Mouse (Mus musculus): ENCODE results near the gene Wfdc6a. TPM values are rescaled to one million over a fixed set of nuclear protein-coding genes. Genes with fewer than 3 reads are reported as not detected.
"Not testable (repeated sequence)": the region's sequence is repeated elsewhere in the genome, so short reads cannot be mapped to it uniquely, and the experiment has no call there.

Wfdc6a gene
- polyA plus RNA-seq (2016; fragmentation: Nextera tagmentation; extraction: Ambion mirVana), result not detected in 2 replicates

- not testable (repeated sequence) for H3K27ac ChIP-seq; H3K4me3 ChIP-seq (replicated peaks); H3K36me3 ChIP-seq (replicated peaks); H3K9me3 ChIP-seq; H3K4me2 ChIP-seq; H3K9ac ChIP-seq; H3K4me1 ChIP-seq; ATAC-seq (ENCODE audit: low FRiP score); H3K27me3 ChIP-seq
- WGBS, result 71% methylated on average over 13 of the region's 13 CpGs
These were observed at the start of gene Wfdc6a for GRCm38 (mm10) chr2:164585025-164585725. Wfdc6a (minus strand) TSS chr2:164585447.

- no peak overlapping the region for H3K4me2 ChIP-seq
- no peak overlapping the region for H3K9ac ChIP-seq
- no peak for ATAC-seq (ENCODE audit: low FRiP score)
- no peaks in the 10 kb centered on the region for H3K27me3 ChIP-seq
- no peak overlapping the region for H3K27ac ChIP-seq
- H3K36me3 ChIP-seq (replicated peaks), result no peaks in the 10 kb centered on the region
- no peaks in the 10 kb centered on the region for H3K9me3 ChIP-seq
- no peak overlapping the region for H3K4me3 ChIP-seq (replicated peaks)
- 82% methylated on average over 4 of the region's 4 CpGs for WGBS
- no peaks in the 10 kb centered on the region for H3K4me1 ChIP-seq
These were observed 36.5 kb upstream of the Wfdc6a start for GRCm38 (mm10) chr2:164621775-164622174.

- H3K27ac ChIP-seq, result no peak overlapping the region
- H3K4me3 ChIP-seq (replicated peaks), result no peak overlapping the region
- no peaks in the 10 kb centered on the region for H3K36me3 ChIP-seq (replicated peaks)
- no peak for ATAC-seq (ENCODE audit: low FRiP score)
- no peaks in the 10 kb centered on the region for H3K9me3 ChIP-seq
- 82% methylated on average over 5 of the region's 5 CpGs for WGBS
- no peak overlapping the region for H3K4me2 ChIP-seq
- H3K27me3 ChIP-seq, result no peaks in the 10 kb centered on the region
- no peak overlapping the region for H3K9ac ChIP-seq
- no peaks in the 10 kb centered on the region for H3K4me1 ChIP-seq
These were observed 33.8 kb upstream of the Wfdc6a start for GRCm38 (mm10) chr2:164619050-164619449.

- no peak overlapping the region for H3K4me3 ChIP-seq (replicated peaks)
- no peak overlapping the region for H3K9ac ChIP-seq
- H3K4me2 ChIP-seq, result no peak overlapping the region
- no peaks in the 10 kb centered on the region for H3K27me3 ChIP-seq
- H3K27ac ChIP-seq, result no peak overlapping the region
- no peak for ATAC-seq (ENCODE audit: low FRiP score)
- no peaks in the 10 kb centered on the region for H3K9me3 ChIP-seq
- H3K36me3 ChIP-seq (replicated peaks), result no peaks in the 10 kb centered on the region
- H3K4me1 ChIP-seq, result no peaks in the 10 kb centered on the region
- WGBS, result 92% methylated on average over 3 of the region's 3 CpGs
These were observed 30.1 kb upstream of the Wfdc6a start for GRCm38 (mm10) chr2:164615386-164615785.

- H3K27me3 ChIP-seq; ATAC-seq (ENCODE audit: low FRiP score); H3K36me3 ChIP-seq (replicated peaks); H3K4me3 ChIP-seq (replicated peaks); H3K27ac ChIP-seq; H3K9ac ChIP-seq; H3K4me1 ChIP-seq; H3K9me3 ChIP-seq; H3K4me2 ChIP-seq: not testable (repeated sequence)
- 63% methylated on average over 8 of the region's 8 CpGs for WGBS
These were observed 28.2 kb upstream of the Wfdc6a start, which contains the start of the genes Wfdc6b and Wfdc8 for GRCm38 (mm10) chr2:164613471-164613870. Wfdc6b (plus strand) TSS chr2:164613522. Wfdc8 (minus strand) TSS chr2:164613626.

- Histone ChIP-seq H3K36me3 (replicated peaks) (no peaks in the 10 kb centered on the region), H3K4me1 (no peaks in the 10 kb centered on the region), H3K27me3 (no peaks in the 10 kb centered on the region), H3K4me2 (no peak overlapping the region), H3K4me3 (replicated peaks) (no peak overlapping the region), H3K27ac (no peak overlapping the region), H3K9ac (no peak overlapping the region), H3K9me3 (no peaks in the 10 kb centered on the region)
- no peak for ATAC-seq (ENCODE audit: low FRiP score)
- 82% methylated on average over 6 of the region's 6 CpGs for WGBS
These were observed 23.5 kb upstream of the Wfdc6a start for GRCm38 (mm10) chr2:164608781-164609180.

GRCm38 (mm10) chr2:164604411-164604810 lies 19.2 kb upstream of the Wfdc6a start:
- 91% methylated on average over 8 of the region's 8 CpGs for WGBS
- ATAC-seq (ENCODE audit: low FRiP score), result no peak
- H3K4me1 ChIP-seq, result no peaks in the 10 kb centered on the region

GRCm38 (mm10) chr2:164603482-164603881 lies 18.2 kb upstream of the Wfdc6a start:
- H3K27me3 ChIP-seq, result no peaks in the 10 kb centered on the region
- no peak overlapping the region for H3K27ac ChIP-seq
- no peak for ATAC-seq (ENCODE audit: low FRiP score)
- H3K4me3 ChIP-seq (replicated peaks), result no peak overlapping the region
- no peaks in the 10 kb centered on the region for H3K4me1 ChIP-seq
- peaks cover 7% of the 10 kb centered on the region; the same call in 1 of the 2 replicates for H3K9me3 ChIP-seq
- no peaks in the 10 kb centered on the region for H3K36me3 ChIP-seq (replicated peaks)
- H3K9ac ChIP-seq, result no peak overlapping the region
- H3K4me2 ChIP-seq, result no peak overlapping the region
- 92% methylated on average over 3 of the region's 3 CpGs for WGBS

More at GRCm38 (mm10) chr2:164604411-164604810, 19.2 kb upstream of the Wfdc6a start:
- Histone ChIP-seq H3K9me3 (peaks cover 7% of the 10 kb centered on the region; the same call in 1 of the 2 replicates), H3K4me3 (replicated peaks) (no peak overlapping the region), H3K27ac (no peak overlapping the region), H3K9ac (no peak overlapping the region), H3K4me2 (no peak overlapping the region), H3K27me3 (no peaks in the 10 kb centered on the region), H3K36me3 (replicated peaks) (no peaks in the 10 kb centered on the region)

GRCm38 (mm10) chr2:164600179-164600578 lies 14.9 kb upstream of the Wfdc6a start:
- WGBS, result 66% methylated on average over 3 of the region's 3 CpGs
- Histone ChIP-seq H3K9me3 (peaks cover 7% of the 10 kb centered on the region; the same call in 1 of the 2 replicates), H3K27me3 (no peaks in the 10 kb centered on the region), H3K4me3 (replicated peaks) (no peak overlapping the region), H3K4me2 (no peak overlapping the region), H3K9ac (no peak overlapping the region), H3K27ac (no peak overlapping the region), H3K4me1 (no peaks in the 10 kb centered on the region), H3K36me3 (replicated peaks) (no peaks in the 10 kb centered on the region)
- ATAC-seq (ENCODE audit: low FRiP score), result no peak

GRCm38 (mm10) chr2:164593494-164593893 lies 8.2 kb upstream of the Wfdc6a start, which contains the start of gene Eppin:
Eppin (minus strand) TSS chr2:164593594.
- no peak within 1 kb of the TSS for H3K9ac ChIP-seq
- H3K27ac ChIP-seq, result no peak within 1 kb of the TSS
- H3K4me2 ChIP-seq, result no peak within 1 kb of the TSS
- ATAC-seq (ENCODE audit: low FRiP score), result no peak
- H3K4me3 ChIP-seq (replicated peaks), result no peak within 1 kb of the TSS
- H3K4me1 ChIP-seq, result no peaks in the 10 kb centered on the region
- no peaks in the 10 kb centered on the region for H3K27me3 ChIP-seq
- H3K36me3 ChIP-seq (replicated peaks), result no peaks in the 10 kb centered on the region
- no peaks in the 10 kb centered on the region for H3K9me3 ChIP-seq
- WGBS, result 80% methylated on average over 4 of the region's 4 CpGs

GRCm38 (mm10) chr2:164592014-164592413 lies 6.8 kb upstream of the Wfdc6a start:
- H3K4me2 ChIP-seq, result no peak overlapping the region
- H3K9me3 ChIP-seq, result no peaks in the 10 kb centered on the region
- no peak overlapping the region for H3K9ac ChIP-seq
- H3K4me1 ChIP-seq, result no peaks in the 10 kb centered on the region
- no peaks in the 10 kb centered on the region for H3K36me3 ChIP-seq (replicated peaks)
- H3K27me3 ChIP-seq, result no peaks in the 10 kb centered on the region
- ATAC-seq (ENCODE audit: low FRiP score), result peak; percentile 49; the same call in 1 of the 2 replicates
- no peak overlapping the region for H3K27ac ChIP-seq
- H3K4me3 ChIP-seq (replicated peaks), result no peak overlapping the region
- WGBS, result 11% methylated on average over 4 of the region's 4 CpGs

- H3K27ac ChIP-seq; ATAC-seq (ENCODE audit: low FRiP score); H3K4me2 ChIP-seq; H3K27me3 ChIP-seq; H3K9me3 ChIP-seq; H3K9ac ChIP-seq; H3K4me1 ChIP-seq; H3K36me3 ChIP-seq (replicated peaks); H3K4me3 ChIP-seq (replicated peaks): not testable (repeated sequence)
- WGBS, result 83% methylated on average over 6 of the region's 6 CpGs
These were observed 11.9 kb downstream of the Wfdc6a start, which contains the start of gene Spint3 for GRCm38 (mm10) chr2:164573359-164573758. Spint3 (minus strand) TSS chr2:164573459.

- H3K4me2 ChIP-seq, result no peak overlapping the region
- whole genome bisulfite sequencing, result 90% methylated on average over 5 of the region's 5 CpGs
- H3K4me1 ChIP-seq, result peaks cover 18% of the 10 kb centered on the region
- ATAC-seq (ENCODE audit: low FRiP score), result no peak
- no peak overlapping the region for H3K4me3 ChIP-seq (replicated peaks)
- no peak overlapping the region for H3K9ac ChIP-seq
- peaks cover 5% of the 10 kb centered on the region; the same call in 1 of the 2 replicates for H3K27me3 ChIP-seq
- H3K9me3 ChIP-seq, result no peaks in the 10 kb centered on the region
- H3K36me3 ChIP-seq (replicated peaks), result no peaks in the 10 kb centered on the region; the same call in 1 of the 2 replicates
- no peak overlapping the region for H3K27ac ChIP-seq
These were observed 17.8 kb downstream of the Wfdc6a start for GRCm38 (mm10) chr2:164567460-164567859.
